Mouse (Mus musculus): ENCODE measurements around the gene Ss18l1. TPM values are rescaled to one million over a fixed set of nuclear protein-coding genes. Genes with fewer than 3 reads are reported as not detected.

Ss18l1 gene
- polyA plus RNA-seq, 1 experiment from 2014 or later = 8.3 TPM

GRCm38 (mm10) chr2:180042858-180043515, 678 bp downstream of the Ss18l1 start:
- Histone ChIP-seq H3K4me1 (peaks cover 39% of the 10 kb centered on the region), H3K9me3 (no peaks in the 10 kb centered on the region), H3K4me3 (peak overlapping the region; percentile 91), H3K36me3 (replicated peaks) (peaks cover 46% of the 10 kb centered on the region), H3K27me3 (replicated peaks; ENCODE audit: low read depth, poor library complexity, severe bottlenecking) (0 out of 2 replicates have a peak, but pooled peaks cover 8% of the 10 kb centered on the region), H3K27ac (replicated peaks) (peak overlapping the region; percentile 98)
- DNase-seq (ENCODE audit: low spot score) = peak; percentile 80
- under 1% methylated on average over 66 of the region's 66 CpGs for WGBS

GRCm38 (mm10) chr2:180045283-180045682, 3.0 kb downstream of the Ss18l1 start:
- H3K4me1 ChIP-seq = peaks cover 33% of the 10 kb centered on the region
- H3K4me3 ChIP-seq = no peak overlapping the region
- 0 out of 2 replicates have a peak, but pooled peaks cover 8% of the 10 kb centered on the region for H3K27me3 ChIP-seq (replicated peaks; ENCODE audit: low read depth, poor library complexity, severe bottlenecking)
- DNase-seq (ENCODE audit: low spot score) = peak; percentile 48
- H3K9me3 ChIP-seq = no peaks in the 10 kb centered on the region
- 58% methylated on average over 4 of the region's 4 CpGs for WGBS
- no peak overlapping the region for H3K27ac ChIP-seq (replicated peaks)
- peaks cover 30% of the 10 kb centered on the region for H3K36me3 ChIP-seq (replicated peaks)

DNA sequence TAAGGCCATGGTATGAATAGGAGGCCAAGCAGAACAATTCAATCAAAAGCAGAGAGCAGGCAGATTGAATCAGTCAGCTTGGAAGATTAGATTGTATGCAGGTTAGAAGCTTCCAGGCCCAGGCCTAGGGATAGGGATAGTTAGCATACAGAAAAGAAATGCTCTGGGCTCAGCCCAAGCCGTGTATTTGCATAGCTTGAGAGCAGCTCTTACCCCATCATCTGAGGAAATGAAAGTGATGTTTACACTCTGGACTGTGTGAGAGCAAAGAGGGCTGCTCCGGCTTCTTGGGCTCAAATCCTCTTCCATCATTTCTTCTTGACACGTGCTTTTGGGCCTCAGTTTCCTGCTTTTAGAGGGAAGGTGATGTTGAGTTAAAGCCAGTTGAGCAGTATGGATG, 5.3 kb downstream of the Ss18l1 start:
- no peak for DNase-seq (ENCODE audit: low spot score)
- Histone ChIP-seq H3K27ac (replicated peaks) (no peak overlapping the region), H3K36me3 (replicated peaks) (peaks cover 30% of the 10 kb centered on the region), H3K4me3 (no peak overlapping the region), H3K4me1 (peaks cover 34% of the 10 kb centered on the region), H3K27me3 (replicated peaks; ENCODE audit: low read depth, poor library complexity, severe bottlenecking) (0 out of 2 replicates have a peak, but pooled peaks cover 8% of the 10 kb centered on the region), H3K9me3 (no peaks in the 10 kb centered on the region)
- WGBS = 91% methylated on average over 3 of the region's 3 CpGs

DNA sequence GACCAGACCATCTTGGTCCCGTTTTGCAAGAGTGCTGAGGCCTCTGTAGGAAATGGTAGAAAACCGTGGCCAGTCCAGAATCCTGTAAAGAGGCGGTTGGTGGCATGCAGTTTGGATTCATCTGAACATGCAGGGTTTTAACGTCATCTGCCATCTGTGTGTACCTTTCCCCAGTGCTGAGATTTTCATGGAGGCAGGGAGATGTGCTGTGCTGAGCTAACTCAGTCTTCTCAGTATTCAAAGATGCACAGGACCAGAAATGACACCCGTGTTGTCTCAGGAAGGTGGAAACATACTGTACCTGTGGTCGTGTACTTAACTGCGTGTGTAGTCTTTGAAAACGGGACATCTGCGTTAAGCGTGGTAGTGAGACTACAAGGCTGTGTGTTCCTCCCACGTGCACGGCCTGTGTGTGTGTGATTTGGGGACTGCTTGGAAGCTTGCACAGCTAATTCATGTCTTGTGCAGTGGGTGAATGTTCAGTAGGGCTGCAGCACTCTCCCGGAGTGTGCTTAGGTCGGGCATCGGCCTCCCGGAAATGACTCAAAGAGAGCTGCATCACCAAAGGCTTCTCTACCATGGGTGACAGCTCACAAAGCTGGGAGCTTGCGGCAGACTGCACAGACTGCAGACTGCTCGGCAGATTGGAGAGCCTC, 5.8 kb downstream of the Ss18l1 start:
- 94% methylated on average over 18 of the region's 18 CpGs for WGBS
- no peaks in the 10 kb centered on the region for H3K9me3 ChIP-seq
- no peak overlapping the region for H3K27ac ChIP-seq (replicated peaks)
- H3K4me3 ChIP-seq = no peak overlapping the region
- 0 out of 2 replicates have a peak, but pooled peaks cover 8% of the 10 kb centered on the region for H3K27me3 ChIP-seq (replicated peaks; ENCODE audit: low read depth, poor library complexity, severe bottlenecking)
- peaks cover 34% of the 10 kb centered on the region for H3K4me1 ChIP-seq
- peaks cover 35% of the 10 kb centered on the region for H3K36me3 ChIP-seq (replicated peaks)
- DNase-seq (ENCODE audit: low spot score) = no peak

DNA sequence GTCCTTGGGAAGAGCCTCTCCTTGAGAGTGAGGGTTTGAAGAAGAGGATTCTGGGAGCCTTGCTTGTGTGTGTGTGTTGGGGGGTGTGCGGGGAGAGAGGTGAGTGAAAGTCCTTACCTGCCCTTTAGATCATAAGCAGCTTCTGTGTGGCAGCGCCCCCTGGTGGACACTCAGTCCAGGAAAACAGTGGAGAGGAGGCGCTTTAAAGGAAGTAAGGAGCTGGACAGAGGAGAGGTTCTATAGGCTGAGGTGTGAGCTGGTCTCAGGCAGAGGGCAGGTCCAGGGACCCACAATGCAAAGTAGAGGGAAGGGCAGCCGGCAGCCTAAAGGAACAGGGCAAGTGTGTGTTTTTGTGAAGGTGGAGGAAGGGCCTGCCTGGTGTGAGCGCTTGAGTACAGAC, 8.7 kb downstream of the Ss18l1 start:
- Histone ChIP-seq H3K9me3 (no peaks in the 10 kb centered on the region), H3K36me3 (replicated peaks) (peaks cover 62% of the 10 kb centered on the region), H3K27me3 (replicated peaks; ENCODE audit: low read depth, poor library complexity, severe bottlenecking) (no peaks in the 10 kb centered on the region), H3K4me3 (no peak overlapping the region), H3K4me1 (peaks cover 13% of the 10 kb centered on the region), H3K27ac (replicated peaks) (no peak overlapping the region)
- DNase-seq (ENCODE audit: low spot score) = peak; percentile 85
- WGBS = 25% methylated on average over 5 of the region's 5 CpGs

GRCm38 (mm10) chr2:180051986-180052733, 9.9 kb downstream of the Ss18l1 start:
- peaks cover 63% of the 10 kb centered on the region for H3K36me3 ChIP-seq (replicated peaks)
- 87% methylated on average over 14 of the region's 14 CpGs for whole genome bisulfite sequencing
- H3K4me3 ChIP-seq = no peak overlapping the region
- no peaks in the 10 kb centered on the region for H3K9me3 ChIP-seq
- no peak overlapping the region for H3K27ac ChIP-seq (replicated peaks)
- H3K4me1 ChIP-seq = peaks cover 13% of the 10 kb centered on the region
- no peaks in the 10 kb centered on the region for H3K27me3 ChIP-seq (replicated peaks; ENCODE audit: low read depth, poor library complexity, severe bottlenecking)
- DNase-seq (ENCODE audit: low spot score) = no peak

GRCm38 (mm10) chr2:180053001-180053400, 10.7 kb downstream of the Ss18l1 start:
- Histone ChIP-seq H3K4me1 (peaks cover 13% of the 10 kb centered on the region), H3K9me3 (no peaks in the 10 kb centered on the region), H3K36me3 (replicated peaks) (peaks cover 63% of the 10 kb centered on the region), H3K4me3 (no peak overlapping the region), H3K27me3 (replicated peaks; ENCODE audit: low read depth, poor library complexity, severe bottlenecking) (no peaks in the 10 kb centered on the region), H3K27ac (replicated peaks) (no peak overlapping the region)
- DNase-seq (ENCODE audit: low spot score) = no peak
- 92% methylated on average over 9 of the region's 9 CpGs for WGBS

DNA sequence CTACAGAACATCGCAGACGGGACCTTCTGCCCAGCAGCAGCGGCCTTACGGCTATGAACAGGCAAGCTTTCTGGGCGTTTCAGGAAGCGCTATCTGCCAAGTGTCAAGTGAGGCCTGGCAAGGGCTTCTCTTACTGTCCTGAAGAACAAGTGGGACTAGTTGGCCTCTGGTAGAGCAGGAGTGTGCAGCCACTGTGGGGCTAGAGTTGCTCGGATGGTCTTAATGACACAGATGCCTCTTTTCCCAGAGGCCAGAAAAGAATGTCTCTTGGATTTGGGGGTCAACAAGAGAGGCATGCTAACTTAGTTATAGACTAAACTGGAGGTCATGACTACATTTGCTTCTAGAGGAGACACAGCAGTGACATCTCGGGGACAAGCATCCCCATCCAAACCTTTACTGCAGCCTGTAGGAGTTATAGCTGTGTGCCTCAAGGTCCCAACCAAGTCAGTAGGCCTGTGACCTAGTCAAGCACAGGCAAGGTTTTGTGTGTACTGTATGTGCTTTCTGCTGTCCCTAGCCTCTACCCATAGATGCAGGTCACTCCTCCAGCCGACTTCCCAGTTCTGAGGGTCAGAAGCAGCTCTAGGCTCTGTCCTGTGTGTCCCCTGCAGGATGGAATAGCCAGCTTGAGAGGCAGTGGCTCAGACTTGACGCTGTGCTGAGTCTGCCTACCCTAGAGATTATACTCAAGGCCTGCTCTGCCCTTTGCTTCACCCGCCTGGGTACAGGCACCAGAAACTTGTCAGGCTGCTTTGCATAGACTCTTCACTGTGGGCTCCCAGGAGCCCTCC, 21.2 kb downstream of the Ss18l1 start:
- WGBS = 95% methylated on average over 11 of the region's 11 CpGs
- peaks cover 86% of the 10 kb centered on the region for H3K36me3 ChIP-seq (replicated peaks)

GRCm38 (mm10) chr2:180069770-180070480, 27.6 kb downstream of the Ss18l1 start:
- Histone ChIP-seq H3K4me3 (peak overlapping the region; percentile 85), H3K36me3 (replicated peaks) (peaks cover 53% of the 10 kb centered on the region), H3K4me1 (peaks cover 14% of the 10 kb centered on the region), H3K27ac (replicated peaks) (peak overlapping the region; percentile 88), H3K27me3 (replicated peaks; ENCODE audit: low read depth, poor library complexity, severe bottlenecking) (no peaks in the 10 kb centered on the region), H3K9me3 (peaks cover 6% of the 10 kb centered on the region)
- no peak for DNase-seq (ENCODE audit: low spot score)
- WGBS = 35% methylated on average over 20 of the region's 20 CpGs

More for the DNA sequence above, 21.2 kb downstream of the Ss18l1 start:
- no peak overlapping the region for H3K4me3 ChIP-seq
- no peaks in the 10 kb centered on the region for H3K27me3 ChIP-seq (replicated peaks; ENCODE audit: low read depth, poor library complexity, severe bottlenecking)
- peaks cover 15% of the 10 kb centered on the region for H3K9me3 ChIP-seq
- DNase-seq (ENCODE audit: low spot score) = no peak
- H3K27ac ChIP-seq (replicated peaks) = no peak overlapping the region
- H3K4me1 ChIP-seq = no peaks in the 10 kb centered on the region

GRCm38 (mm10) chr2:180070481-180071453, 28.5 kb downstream of the Ss18l1 start, which contains the start of gene Mtg2:
Mtg2 (plus strand) TSS chr2:180070588.
- H3K4me1 ChIP-seq = peaks cover 14% of the 10 kb centered on the region
- peak within 1 kb of the TSS; percentile 85 for H3K4me3 ChIP-seq
- peak within 1 kb of the TSS; percentile 88 for H3K27ac ChIP-seq (replicated peaks)
- peaks cover 45% of the 10 kb centered on the region for H3K36me3 ChIP-seq (replicated peaks)
- no peaks in the 10 kb centered on the region for H3K27me3 ChIP-seq (replicated peaks; ENCODE audit: low read depth, poor library complexity, severe bottlenecking)
- 6% methylated on average over 58 of the region's 58 CpGs for WGBS
- no peaks in the 10 kb centered on the region; the same call in 1 of the 2 replicates for H3K9me3 ChIP-seq
- peak; percentile 95 for DNase-seq (ENCODE audit: low spot score)

DNA sequence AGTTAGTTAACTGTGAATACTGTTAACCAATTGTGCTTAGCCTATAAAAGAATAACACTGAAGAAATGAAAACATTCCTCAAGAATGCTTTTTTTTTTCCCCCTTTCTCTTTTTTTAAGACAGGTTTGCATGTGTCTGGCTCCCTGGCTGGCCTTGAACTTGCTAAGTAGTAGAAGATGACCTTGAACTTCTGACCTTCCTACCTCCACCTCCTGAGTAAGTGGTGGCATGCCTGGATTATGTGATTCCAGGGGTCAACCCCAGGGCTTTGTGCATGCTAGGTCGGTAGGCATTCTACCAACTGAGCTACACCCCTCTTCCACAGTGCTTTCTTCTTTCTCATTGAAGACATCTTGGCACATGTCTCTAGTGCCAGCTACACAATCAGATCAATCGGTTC, 29.4 kb downstream of the Ss18l1 start:
- H3K36me3 ChIP-seq (replicated peaks) = peaks cover 45% of the 10 kb centered on the region
- H3K27me3 ChIP-seq (replicated peaks; ENCODE audit: low read depth, poor library complexity, severe bottlenecking) = no peaks in the 10 kb centered on the region
- no peak overlapping the region for H3K27ac ChIP-seq (replicated peaks)
- no peak for DNase-seq (ENCODE audit: low spot score)
- peaks cover 14% of the 10 kb centered on the region for H3K4me1 ChIP-seq
- H3K4me3 ChIP-seq = peak overlapping the region; percentile 85
- H3K9me3 ChIP-seq = no peaks in the 10 kb centered on the region
- 83% methylated on average over 2 of the region's 2 CpGs for WGBS

Measured in embryonic facial prominence, embryonic 10.5 days (tissue).